Mouse (Mus musculus) midbrain, embryonic 10.5 days (tissue): ENCODE measurements around the gene Pdk1. TPM values are rescaled to one million over a fixed set of nuclear protein-coding genes. Genes with fewer than 3 reads are reported as not detected.
A peak's percentile ranks its signal among the peaks of the same experiment; 100 is the strongest.

ENCODE experiments used
- DNase-seq: peaks from one replicate; pipeline ENCODE4 v3.0.0-alpha.2; 2017; ENCODE audit warnings: low spot score
- H3K27ac ChIP-seq: fragments of 300-500 bp; sonication (generic); replicated peaks from 2 replicates; pipeline ENCODE4 v1.5.1; 2016; ENCODE audit warnings: mild to moderate bottlenecking
- H3K27me3 ChIP-seq: fragments of 300-500 bp; sonication (generic); 2 replicates; pipeline ENCODE4 v1.6.1; 2016; ENCODE audit warnings: low read depth, mild to moderate bottlenecking; ENCODE audit not compliant: poor library complexity, severe bottlenecking
- H3K36me3 ChIP-seq: fragments of 300-500 bp; sonication (generic); 2 replicates; pipeline ENCODE4 v1.6.1; 2016; ENCODE audit warnings: mild to moderate bottlenecking, moderate library complexity
- H3K4me1 ChIP-seq: fragments of 300-500 bp; sonication (generic); 2 replicates; pipeline ENCODE4 v1.6.1; 2016
- H3K4me3 ChIP-seq: fragments of 300-500 bp; sonication (generic); 2 replicates; pipeline ENCODE4 v1.5.1; 2016; ENCODE audit warnings: mild to moderate bottlenecking, moderate library complexity
- H3K9me3 ChIP-seq: fragments of 300-500 bp; sonication (generic); replicated peaks from 2 replicates; pipeline ENCODE4 v1.6.1; 2016; ENCODE audit warnings: mild to moderate bottlenecking
- WGBS: fragments of 180-500 bp; shearing (Covaris S2); methylation state at CpG from one replicate; pipeline ENCODE4 v1.1.7; 2016; 5-methylcytosine and 5-hydroxymethylcytosine counted together
- polyA plus RNA-seq: library from polyadenylated mRNA; unstranded; fragments of >200 nt; fragmentation: Nextera tagmentation; extraction: Ambion mirVana; gene quantifications from 2 replicates; pipeline ENCODE4 v1.2.1, GENCODE M21; 2016

The Pdk1 gene
- polyA plus RNA-seq, 1 experiment from 2014 or later, result 53.8 TPM

- 82% methylated on average over 5 of the region's 5 CpGs for WGBS
- Histone ChIP-seq H3K27ac (no peak overlapping the region), H3K36me3 (peaks cover 20% of the 10 kb centered on the region), H3K27me3 (no peaks in the 10 kb centered on the region), H3K9me3 (no peaks in the 10 kb centered on the region), H3K4me3 (no peak overlapping the region), H3K4me1 (no peaks in the 10 kb centered on the region)
- DNase-seq, result no peak
Observed at GRCm38 (mm10) chr2:71855076-71855475, 17.9 kb upstream of the Pdk1 start.

- no peak for DNase-seq
- H3K9me3 ChIP-seq, result no peaks in the 10 kb centered on the region
- no peaks in the 10 kb centered on the region for H3K36me3 ChIP-seq
- no peaks in the 10 kb centered on the region for H3K27me3 ChIP-seq
- H3K4me3 ChIP-seq, result no peak overlapping the region
- peaks cover 12% of the 10 kb centered on the region for H3K4me1 ChIP-seq
- H3K27ac ChIP-seq, result no peak overlapping the region
- WGBS, result 89% methylated on average over 5 of the region's 5 CpGs
Observed at GRCm38 (mm10) chr2:71863531-71864173, 9.4 kb upstream of the Pdk1 start.

DNA sequence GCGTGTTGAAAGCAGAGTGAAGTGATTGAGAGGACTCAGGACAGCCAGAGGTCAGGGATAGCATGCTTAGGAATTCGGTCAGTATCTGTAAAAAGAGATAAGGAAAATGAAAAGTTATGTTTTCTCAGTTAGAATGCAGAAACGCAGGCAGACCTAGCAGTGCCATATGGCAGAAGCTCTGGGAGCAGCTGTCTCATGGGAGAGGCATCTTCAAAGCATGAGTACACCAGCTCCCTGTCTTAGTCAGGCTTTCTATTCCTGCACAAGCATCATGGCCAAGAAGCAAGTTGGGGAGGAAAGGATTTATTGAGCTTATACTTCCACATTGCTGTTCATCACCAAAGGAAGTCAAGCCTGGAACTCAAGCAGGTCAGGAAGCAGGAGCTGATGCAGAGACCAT is 8.0 kb upstream of the Pdk1 start:
- Histone ChIP-seq H3K4me1 (peaks cover 12% of the 10 kb centered on the region), H3K9me3 (no peaks in the 10 kb centered on the region)
- WGBS, result 81% methylated on average over 3 of the region's 3 CpGs

DNA sequence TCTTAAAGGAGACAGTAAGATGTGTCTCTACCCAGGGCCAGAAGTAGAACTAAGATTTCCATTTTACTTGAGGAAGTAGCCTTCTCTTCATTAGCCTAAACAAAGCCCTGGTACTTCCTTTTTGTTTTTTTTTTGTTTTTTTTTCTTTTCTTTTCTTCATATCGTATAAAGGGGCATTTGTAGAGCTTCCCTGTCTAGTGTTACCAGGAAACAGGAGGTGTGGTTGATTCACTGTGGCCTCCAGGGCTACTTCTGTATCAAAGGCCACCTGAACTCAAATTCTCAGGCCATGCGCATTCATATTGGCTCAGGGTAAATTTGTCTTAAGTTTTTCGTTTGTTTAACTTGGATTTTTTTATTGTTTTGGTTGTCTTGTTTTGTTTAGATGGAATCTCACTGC is 7.1 kb upstream of the Pdk1 start:
- WGBS, result 78% methylated on average over 3 of the region's 3 CpGs
- no peak for DNase-seq

More for the DNA sequence above, 8.0 kb upstream of the Pdk1 start:
- DNase-seq, result no peak
- no peak overlapping the region for H3K27ac ChIP-seq
- no peaks in the 10 kb centered on the region for H3K36me3 ChIP-seq
- H3K4me3 ChIP-seq, result no peak overlapping the region
- no peaks in the 10 kb centered on the region for H3K27me3 ChIP-seq

DNA sequence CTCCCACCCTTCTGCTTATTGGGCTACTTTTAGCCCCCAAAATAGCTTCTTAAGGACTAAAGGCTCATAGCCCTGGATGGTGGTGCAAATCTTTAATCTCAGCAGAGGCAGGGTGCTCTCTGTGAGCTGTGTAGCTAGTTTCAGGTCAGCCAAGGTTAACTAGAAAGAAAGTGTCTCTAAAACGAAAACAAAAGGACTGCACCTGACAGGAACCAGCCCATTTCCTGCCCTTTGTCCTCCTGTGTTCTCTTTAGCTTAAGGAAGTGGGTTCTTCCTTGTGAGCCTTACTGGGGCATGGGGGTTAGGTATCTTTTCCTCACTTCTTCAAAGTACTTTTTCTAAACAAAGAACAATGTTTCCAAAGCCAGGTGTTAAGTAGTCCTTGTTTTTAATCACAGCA is 6.5 kb upstream of the Pdk1 start:
- no peaks in the 10 kb centered on the region for H3K9me3 ChIP-seq
- H3K27ac ChIP-seq, result no peak overlapping the region
- 68% methylated on average over 1 of the region's 1 CpGs for WGBS
- H3K36me3 ChIP-seq, result no peaks in the 10 kb centered on the region
- DNase-seq, result no peak
- no peak overlapping the region for H3K4me3 ChIP-seq
- H3K4me1 ChIP-seq, result peaks cover 12% of the 10 kb centered on the region
- H3K27me3 ChIP-seq, result no peaks in the 10 kb centered on the region

More for the DNA sequence above, 7.1 kb upstream of the Pdk1 start:
- H3K36me3 ChIP-seq, result no peaks in the 10 kb centered on the region
- H3K9me3 ChIP-seq, result no peaks in the 10 kb centered on the region
- no peak overlapping the region for H3K4me3 ChIP-seq
- no peak overlapping the region for H3K27ac ChIP-seq
- no peaks in the 10 kb centered on the region for H3K27me3 ChIP-seq
- peaks cover 12% of the 10 kb centered on the region for H3K4me1 ChIP-seq

DNA sequence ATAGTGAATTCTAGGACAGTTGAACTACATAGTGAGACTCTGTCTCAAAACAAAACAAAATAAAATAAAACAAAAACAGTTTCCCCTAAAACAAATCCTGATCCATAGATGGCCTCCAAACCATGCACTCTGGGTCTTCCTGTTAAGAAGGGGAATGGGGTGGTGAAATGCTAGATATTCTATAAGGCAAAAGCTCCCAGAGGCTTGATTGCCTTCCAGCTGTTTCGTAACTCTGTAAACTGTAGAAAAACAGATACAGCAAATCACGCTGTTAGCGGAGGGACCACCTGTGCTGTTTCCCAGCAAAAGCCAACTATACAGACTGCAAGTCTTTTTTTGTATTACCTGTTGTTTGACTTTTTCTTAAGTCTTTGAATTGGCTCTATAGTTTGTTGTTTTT is 6.0 kb upstream of the Pdk1 start:
- peaks cover 12% of the 10 kb centered on the region for H3K4me1 ChIP-seq
- DNase-seq, result no peak
- no peak overlapping the region for H3K27ac ChIP-seq
- WGBS, result 82% methylated on average over 3 of the region's 3 CpGs
- peaks cover under 1% of the 10 kb centered on the region; the same call in 1 of the 2 replicates for H3K27me3 ChIP-seq
- no peaks in the 10 kb centered on the region for H3K9me3 ChIP-seq
- no peak overlapping the region for H3K4me3 ChIP-seq
- H3K36me3 ChIP-seq, result no peaks in the 10 kb centered on the region

GRCm38 (mm10) chr2:71867480-71867879 is 5.5 kb upstream of the Pdk1 start:
- Histone ChIP-seq H3K27ac (no peak overlapping the region), H3K9me3 (no peaks in the 10 kb centered on the region), H3K27me3 (peaks cover 3% of the 10 kb centered on the region; the same call in 1 of the 2 replicates), H3K4me3 (no peak overlapping the region), H3K4me1 (peaks cover 16% of the 10 kb centered on the region), H3K36me3 (no peaks in the 10 kb centered on the region)
- no peak for DNase-seq
- 8% methylated on average over 5 of the region's 5 CpGs for WGBS

DNA sequence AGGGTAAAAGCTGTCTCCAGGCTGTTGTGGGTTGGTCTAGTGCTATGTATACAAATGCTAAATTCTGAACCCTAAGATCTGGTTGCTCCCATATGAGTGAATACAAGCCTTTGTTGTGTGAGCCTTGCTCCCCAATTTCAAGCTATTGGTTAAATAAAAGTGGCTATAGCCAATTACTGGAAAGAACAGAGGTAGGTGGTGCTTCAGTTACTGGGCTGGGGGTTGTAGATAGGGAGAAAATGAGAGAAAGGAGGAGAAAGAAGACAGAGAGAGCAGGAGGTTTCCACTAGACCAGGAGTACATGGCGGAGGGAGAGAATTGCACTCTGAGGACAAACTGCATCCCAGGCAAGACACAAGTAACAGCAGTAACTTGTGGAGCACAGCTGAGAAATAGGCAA is 4.8 kb upstream of the Pdk1 start:
- DNase-seq, result no peak
- H3K4me1 ChIP-seq, result peaks cover 22% of the 10 kb centered on the region
- WGBS, result 89% methylated on average over 1 of the region's 1 CpGs

DNA sequence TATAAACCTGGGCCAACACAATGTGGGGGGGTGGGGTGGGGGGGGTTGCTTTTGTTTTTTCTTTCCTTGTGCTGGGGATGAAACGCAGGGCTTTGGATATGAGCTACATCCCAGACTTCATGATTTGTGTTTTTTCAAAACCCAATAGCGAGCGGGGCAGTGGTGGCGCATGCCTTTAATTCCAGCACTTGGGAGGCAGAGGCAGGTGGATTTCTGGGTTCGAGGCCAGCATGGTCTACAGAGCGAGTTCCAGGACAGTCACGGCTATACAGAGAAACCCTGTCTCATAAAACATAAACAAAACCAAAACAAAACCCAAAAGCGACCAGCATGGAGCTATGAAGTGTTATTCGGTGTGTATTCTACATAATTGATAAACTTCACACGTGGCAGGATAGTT is 883 bp upstream of the Pdk1 start:
- Histone ChIP-seq H3K4me1 (peaks cover 42% of the 10 kb centered on the region), H3K4me3 (peak overlapping the region; percentile 84), H3K27me3 (peaks cover 3% of the 10 kb centered on the region; the same call in 1 of the 2 replicates), H3K36me3 (peaks cover 5% of the 10 kb centered on the region; the same call in 1 of the 2 replicates), H3K27ac (no peak overlapping the region), H3K9me3 (no peaks in the 10 kb centered on the region)
- 84% methylated on average over 10 of the region's 10 CpGs for WGBS
- no peak for DNase-seq

More for the DNA sequence above, 4.8 kb upstream of the Pdk1 start:
- no peak overlapping the region for H3K4me3 ChIP-seq
- H3K27ac ChIP-seq, result no peak overlapping the region
- H3K9me3 ChIP-seq, result no peaks in the 10 kb centered on the region
- H3K36me3 ChIP-seq, result no peaks in the 10 kb centered on the region
- peaks cover 3% of the 10 kb centered on the region; the same call in 1 of the 2 replicates for H3K27me3 ChIP-seq

DNA sequence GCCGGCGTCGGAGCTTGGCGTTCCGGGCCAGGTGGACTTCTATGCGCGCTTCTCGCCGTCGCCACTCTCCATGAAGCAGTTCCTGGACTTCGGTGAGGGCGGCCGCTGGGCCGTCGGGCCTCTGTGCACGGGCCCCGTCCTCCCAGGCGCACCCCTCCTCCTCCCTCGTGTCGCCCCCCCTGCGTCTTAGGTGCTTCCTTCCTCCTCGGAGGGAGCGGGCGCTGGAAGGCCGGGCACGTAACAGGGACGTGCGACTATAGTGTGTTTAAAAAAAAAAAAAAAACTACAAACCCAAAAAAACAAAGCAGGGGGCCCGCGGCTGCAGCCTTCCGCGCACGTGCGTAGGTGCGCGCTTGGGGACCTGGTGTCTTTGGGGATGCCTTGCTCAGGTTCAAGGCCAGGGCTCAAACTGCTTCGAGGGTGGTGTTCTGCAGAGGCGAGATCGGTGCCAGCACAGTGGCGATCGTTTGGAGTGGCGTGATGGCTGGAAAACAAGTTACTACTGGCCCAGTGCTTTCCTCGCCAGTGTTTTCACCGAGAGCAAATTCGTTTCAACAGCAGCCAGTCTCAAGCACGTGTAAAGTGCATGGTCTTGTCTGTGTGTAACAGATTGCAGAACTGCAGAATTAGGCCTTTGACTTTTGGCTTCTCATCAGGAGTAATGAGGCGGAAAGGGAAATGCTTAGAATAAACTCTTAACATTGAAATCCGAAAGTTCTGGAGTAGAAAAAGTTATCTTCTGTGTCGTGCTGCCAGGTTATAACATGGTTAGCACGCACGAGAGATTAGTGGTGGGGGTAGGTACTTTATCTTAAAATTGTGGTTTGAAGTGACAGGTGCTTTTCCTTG is 674 bp downstream of the Pdk1 start:
- 4% methylated on average over 51 of the region's 51 CpGs for WGBS
- DNase-seq, result peak; percentile 16

GRCm38 (mm10) chr2:71874422-71874821 is 1.4 kb downstream of the Pdk1 start:
- no peaks in the 10 kb centered on the region for H3K9me3 ChIP-seq
- DNase-seq, result no peak
- WGBS, result 65% methylated on average over 2 of the region's 2 CpGs
- peaks cover 18% of the 10 kb centered on the region for H3K36me3 ChIP-seq
- peak overlapping the region; percentile 84 for H3K4me3 ChIP-seq
- peaks cover 32% of the 10 kb centered on the region for H3K4me1 ChIP-seq
- H3K27ac ChIP-seq, result no peak overlapping the region
- H3K27me3 ChIP-seq, result peaks cover 3% of the 10 kb centered on the region; the same call in 1 of the 2 replicates

More for the DNA sequence above, 674 bp downstream of the Pdk1 start:
- Histone ChIP-seq H3K36me3 (peaks cover 17% of the 10 kb centered on the region), H3K4me1 (peaks cover 32% of the 10 kb centered on the region), H3K27ac (peak overlapping the region; percentile 94), H3K27me3 (peaks cover 3% of the 10 kb centered on the region; the same call in 1 of the 2 replicates), H3K9me3 (no peaks in the 10 kb centered on the region), H3K4me3 (peak overlapping the region; percentile 84)

DNA sequence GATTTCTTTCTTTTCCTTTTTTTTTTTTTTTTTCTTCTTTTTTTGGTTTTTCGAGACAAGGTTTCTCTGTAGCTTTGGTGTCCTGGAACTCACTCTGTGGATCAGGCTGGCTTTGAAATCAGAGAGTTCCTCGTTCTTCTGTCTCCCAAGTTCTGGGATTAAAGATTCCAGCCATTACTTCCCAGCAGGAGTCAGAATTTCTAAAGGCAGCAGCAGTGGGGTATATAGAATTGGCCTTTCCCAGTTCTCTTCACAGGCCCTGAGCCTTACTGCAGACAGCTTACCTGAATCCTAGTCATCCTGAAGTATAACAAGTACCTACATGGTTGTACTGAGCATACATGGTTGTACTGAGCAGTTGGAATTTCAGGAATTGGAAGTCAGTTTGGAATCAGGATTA is 1.8 kb downstream of the Pdk1 start:
- Histone ChIP-seq H3K4me1 (peaks cover 32% of the 10 kb centered on the region), H3K9me3 (no peaks in the 10 kb centered on the region), H3K27ac (no peak overlapping the region), H3K4me3 (peak overlapping the region; percentile 84), H3K27me3 (peaks cover 3% of the 10 kb centered on the region; the same call in 1 of the 2 replicates), H3K36me3 (peaks cover 23% of the 10 kb centered on the region)
- 30% methylated on average over 2 of the region's 2 CpGs for WGBS
- DNase-seq, result no peak

DNA sequence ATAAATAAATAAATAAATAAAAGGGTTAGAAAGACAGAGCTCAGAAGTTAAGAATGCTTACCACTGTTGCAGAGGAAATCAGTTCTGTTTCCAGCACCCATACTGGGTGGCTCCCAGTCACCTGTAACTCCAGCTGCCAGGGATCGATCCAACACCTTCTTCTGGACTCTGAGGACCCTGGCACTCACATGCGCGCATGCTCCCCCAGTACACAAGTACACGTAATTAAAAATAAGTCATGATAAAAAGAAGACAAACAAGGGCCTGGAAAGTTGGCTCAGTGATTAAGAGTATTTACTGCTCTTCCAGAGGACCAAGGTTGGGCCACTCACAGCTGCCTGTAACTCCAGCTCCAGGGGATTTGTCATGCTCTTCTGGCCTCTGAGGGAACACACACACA is 4.8 kb downstream of the Pdk1 start:
- DNase-seq, result no peak

More for the DNA sequence above, 4.8 kb downstream of the Pdk1 start:
- Histone ChIP-seq H3K27me3 (no peaks in the 10 kb centered on the region), H3K9me3 (no peaks in the 10 kb centered on the region), H3K4me1 (peaks cover 25% of the 10 kb centered on the region), H3K4me3 (no peak overlapping the region), H3K27ac (no peak overlapping the region), H3K36me3 (peaks cover 52% of the 10 kb centered on the region)
- WGBS, result 91% methylated on average over 4 of the region's 4 CpGs
